Mouse (Mus musculus) forebrain, embryonic 16.5 days (tissue): ENCODE results near the gene Zfr2. TPM values are rescaled to one million over a fixed set of nuclear protein-coding genes. Genes with fewer than 3 reads are reported as not detected.

Experiments
- ATAC-seq: fragments of 200-750 bp; cut with Nextera tagmentation; 2 replicates; pipeline ENCODE4 v1.8.0; 2017; ENCODE audit warnings: mild to moderate bottlenecking, moderate library complexity
- H3K27ac ChIP-seq: fragments of 300-500 bp; sonication (generic); 2 replicates; pipeline ENCODE4 v1.5.1; 2014; ENCODE audit warnings: low read length, control low read depth
- H3K27me3 ChIP-seq: fragments of 300-500 bp; sonication (generic); replicated peaks from 2 replicates; pipeline ENCODE4 v1.6.1; 2014; ENCODE audit warnings: low read length; ENCODE audit not compliant: control insufficient read depth, insufficient read depth
- H3K36me3 ChIP-seq: fragments of 300-500 bp; sonication (generic); 2 replicates; pipeline ENCODE4 v1.6.1; 2014; ENCODE audit not compliant: control insufficient read depth, insufficient read depth
- H3K4me1 ChIP-seq: fragments of 300-500 bp; sonication (generic); replicated peaks from 2 replicates; pipeline ENCODE4 v1.6.1; 2014; ENCODE audit warnings: low read length; ENCODE audit not compliant: control insufficient read depth, insufficient read depth
- H3K4me2 ChIP-seq: fragments of 300-500 bp; sonication (generic); 2 replicates; pipeline ENCODE4 v1.6.1; 2014; ENCODE audit warnings: mild to moderate bottlenecking, low read length, control low read depth
- H3K4me3 ChIP-seq: fragments of 300-500 bp; sonication (generic); replicated peaks from 2 replicates; pipeline ENCODE4 v1.5.1; 2014; ENCODE audit warnings: mild to moderate bottlenecking, low read length, control low read depth
- H3K9ac ChIP-seq: fragments of 300-500 bp; sonication (generic); replicated peaks from 2 replicates; pipeline ENCODE4 v1.6.1; 2014; ENCODE audit warnings: low read depth, low read length, control low read depth
- H3K9me3 ChIP-seq: fragments of 300-500 bp; sonication (generic); 2 replicates; pipeline ENCODE4 v1.6.1; 2016; ENCODE audit warnings: low read length; ENCODE audit not compliant: control insufficient read depth
- WGBS: fragments of 180-500 bp; shearing (Covaris S2); extraction: QIAGEN DNeasy Blood & Tissue Kit; methylation state at CpG from one replicate; pipeline ENCODE4 v1.1.7; 2014; 5-methylcytosine and 5-hydroxymethylcytosine counted together
- polyA plus RNA-seq: library from polyadenylated mRNA; unstranded; fragments of >200 nt; fragmentation: Nextera tagmentation; extraction: Ambion mirVana; gene quantifications from 2 replicates; pipeline ENCODE4 v1.2.1, GENCODE M21; 2015

Gene Zfr2
- polyA plus RNA-seq, 1 experiment from 2014 or later, result 24.0 TPM

- 0 out of 2 replicates have a peak, but pooled peaks cover 2% of the 10 kb centered on the region for H3K36me3 ChIP-seq
- H3K9ac ChIP-seq, result peak overlapping the region; percentile 63
- H3K4me2 ChIP-seq, result peak overlapping the region; percentile 78
- ATAC-seq, result peak; percentile 91
- WGBS, result 2% methylated on average over 86 of the region's 93 CpGs
- peaks cover 12% of the 10 kb centered on the region for H3K4me1 ChIP-seq
- peaks cover 28% of the 10 kb centered on the region for H3K27me3 ChIP-seq
- H3K4me3 ChIP-seq, result peak overlapping the region; percentile 55
- H3K27ac ChIP-seq, result peak overlapping the region; percentile 96
- H3K9me3 ChIP-seq, result no peaks in the 10 kb centered on the region
Measured at GRCm38 (mm10) chr10:81192270-81192967, 40.5 kb upstream of the Zfr2 start.

GRCm38 (mm10) chr10:81192968-81193501 is 39.9 kb upstream of the Zfr2 start:
- H3K27me3 ChIP-seq, result peaks cover 29% of the 10 kb centered on the region
- 0 out of 2 replicates have a peak, but pooled peaks cover 2% of the 10 kb centered on the region for H3K36me3 ChIP-seq
- ATAC-seq, result peak; percentile 47; the same call in 1 of the 2 replicates
- H3K9me3 ChIP-seq, result no peaks in the 10 kb centered on the region
- peak overlapping the region; percentile 63 for H3K9ac ChIP-seq
- peak overlapping the region; percentile 96 for H3K27ac ChIP-seq
- peaks cover 12% of the 10 kb centered on the region for H3K4me1 ChIP-seq
- peak overlapping the region; percentile 78 for H3K4me2 ChIP-seq
- 1% methylated on average over 19 of the region's 19 CpGs for WGBS
- H3K4me3 ChIP-seq, result peak overlapping the region; percentile 55

GRCm38 (mm10) chr10:81193991-81194774 is 38.8 kb upstream of the Zfr2 start:
- H3K36me3 ChIP-seq, result 0 out of 2 replicates have a peak, but pooled peaks cover 2% of the 10 kb centered on the region
- WGBS, result 12% methylated on average over 37 of the region's 37 CpGs
- 0 out of 2 replicates have a peak overlapping the region, but pooled peaks have one; percentile 17 for H3K9ac ChIP-seq
- peaks cover 29% of the 10 kb centered on the region for H3K27me3 ChIP-seq
- H3K4me2 ChIP-seq, result no peak overlapping the region
- ATAC-seq, result no peak
- H3K27ac ChIP-seq, result no peak overlapping the region
- no peak overlapping the region for H3K4me3 ChIP-seq
- H3K9me3 ChIP-seq, result no peaks in the 10 kb centered on the region
- H3K4me1 ChIP-seq, result peaks cover 12% of the 10 kb centered on the region

- no peaks in the 10 kb centered on the region for H3K36me3 ChIP-seq
- H3K9me3 ChIP-seq, result no peaks in the 10 kb centered on the region
- H3K4me1 ChIP-seq, result peaks cover 12% of the 10 kb centered on the region
- no peak overlapping the region for H3K9ac ChIP-seq
- 69% methylated on average over 4 of the region's 4 CpGs for WGBS
- no peak overlapping the region for H3K4me2 ChIP-seq
- ATAC-seq, result no peak
- no peak overlapping the region for H3K4me3 ChIP-seq
- H3K27me3 ChIP-seq, result peaks cover 29% of the 10 kb centered on the region
- H3K27ac ChIP-seq, result no peak overlapping the region
Measured at GRCm38 (mm10) chr10:81195300-81195699, 37.7 kb upstream of the Zfr2 start.

- no peak overlapping the region for H3K9ac ChIP-seq
- no peak for ATAC-seq
Measured at GRCm38 (mm10) chr10:81196470-81197065, 36.4 kb upstream of the Zfr2 start.

GRCm38 (mm10) chr10:81197305-81197704 is 35.6 kb upstream of the Zfr2 start:
- no peak overlapping the region for H3K9ac ChIP-seq
- 48% methylated on average over 6 of the region's 6 CpGs for WGBS
- no peaks in the 10 kb centered on the region for H3K36me3 ChIP-seq
- ATAC-seq, result no peak
- no peaks in the 10 kb centered on the region for H3K9me3 ChIP-seq
- no peak overlapping the region for H3K27ac ChIP-seq
- no peak overlapping the region for H3K4me3 ChIP-seq
- H3K4me1 ChIP-seq, result peaks cover 6% of the 10 kb centered on the region
- peaks cover 29% of the 10 kb centered on the region for H3K27me3 ChIP-seq
- no peak overlapping the region for H3K4me2 ChIP-seq

More at GRCm38 (mm10) chr10:81196470-81197065, 36.4 kb upstream of the Zfr2 start:
- Histone ChIP-seq H3K4me1 (peaks cover 12% of the 10 kb centered on the region), H3K9me3 (no peaks in the 10 kb centered on the region), H3K27me3 (peaks cover 29% of the 10 kb centered on the region), H3K4me2 (no peak overlapping the region), H3K4me3 (no peak overlapping the region), H3K27ac (no peak overlapping the region), H3K36me3 (no peaks in the 10 kb centered on the region)
- 60% methylated on average over 11 of the region's 11 CpGs for WGBS

- no peak for ATAC-seq
- H3K9ac ChIP-seq, result no peak overlapping the region
- H3K27me3 ChIP-seq, result peaks cover 29% of the 10 kb centered on the region
- no peak overlapping the region for H3K4me2 ChIP-seq
- no peaks in the 10 kb centered on the region for H3K36me3 ChIP-seq
- 3% methylated on average over 9 of the region's 9 CpGs for WGBS
- H3K9me3 ChIP-seq, result no peaks in the 10 kb centered on the region
- H3K4me3 ChIP-seq, result no peak overlapping the region
- peaks cover 2% of the 10 kb centered on the region; the same call in 1 of the 2 replicates for H3K4me1 ChIP-seq
- H3K27ac ChIP-seq, result no peak overlapping the region
Measured at GRCm38 (mm10) chr10:81198230-81198629, 34.7 kb upstream of the Zfr2 start.

- no peak overlapping the region for H3K4me2 ChIP-seq
- H3K4me3 ChIP-seq, result no peak overlapping the region
- no peaks in the 10 kb centered on the region for H3K4me1 ChIP-seq
- no peaks in the 10 kb centered on the region for H3K9me3 ChIP-seq
- no peaks in the 10 kb centered on the region for H3K36me3 ChIP-seq
- no peak overlapping the region for H3K27ac ChIP-seq
- ATAC-seq, result no peak
- H3K27me3 ChIP-seq, result peaks cover 27% of the 10 kb centered on the region
- 86% methylated on average over 6 of the region's 6 CpGs for WGBS
- H3K9ac ChIP-seq, result no peak overlapping the region
Measured at GRCm38 (mm10) chr10:81198990-81199389, 34.0 kb upstream of the Zfr2 start.

- no peaks in the 10 kb centered on the region for H3K9me3 ChIP-seq
- no peak overlapping the region for H3K4me2 ChIP-seq
- H3K4me3 ChIP-seq, result no peak overlapping the region
- H3K27me3 ChIP-seq, result peaks cover 15% of the 10 kb centered on the region
- ATAC-seq, result no peak
- 90% methylated on average over 13 of the region's 13 CpGs for WGBS
- no peaks in the 10 kb centered on the region for H3K36me3 ChIP-seq
- no peak overlapping the region for H3K27ac ChIP-seq
- no peaks in the 10 kb centered on the region for H3K4me1 ChIP-seq
- no peak overlapping the region for H3K9ac ChIP-seq
Measured at GRCm38 (mm10) chr10:81200141-81200540, 32.8 kb upstream of the Zfr2 start.
